Mouse (Mus musculus) hindbrain, embryonic 12.5 days (tissue): Measurements from ENCODE around the gene Ucp1. TPM values are rescaled to one million over a fixed set of nuclear protein-coding genes. Genes with fewer than 3 reads are reported as not detected.
"Not testable (repeated sequence)": the region's sequence is repeated elsewhere in the genome, so short reads cannot be mapped to it uniquely, and the experiment has no call there.

Experiments
- ATAC-seq: fragments of 200-750 bp; cut with Nextera tagmentation; 2 replicates; pipeline ENCODE4 v1.8.0; 2017; ENCODE audit warnings: moderate TSS enrichment; ENCODE audit not compliant: low FRiP score
- H3K27ac ChIP-seq: fragments of 300-500 bp; sonication (generic); 2 replicates; pipeline ENCODE4 v1.5.1; 2016; ENCODE audit warnings: mild to moderate bottlenecking
- H3K27me3 ChIP-seq: fragments of 300-500 bp; sonication (generic); 2 replicates; pipeline ENCODE4 v1.6.1; 2016; ENCODE audit warnings: mild to moderate bottlenecking
- H3K36me3 ChIP-seq: fragments of 300-500 bp; sonication (generic); 2 replicates; pipeline ENCODE4 v1.6.1; 2016; ENCODE audit warnings: mild to moderate bottlenecking
- H3K4me1 ChIP-seq: fragments of 300-500 bp; sonication (generic); 2 replicates; pipeline ENCODE4 v1.6.1; 2016
- H3K4me2 ChIP-seq: fragments of 300-500 bp; sonication (generic); replicated peaks from 2 replicates; pipeline ENCODE4 v1.6.1; 2016; ENCODE audit warnings: mild to moderate bottlenecking
- H3K4me3 ChIP-seq: fragments of 300-500 bp; sonication (generic); 2 replicates; pipeline ENCODE4 v1.5.1; 2016; ENCODE audit warnings: mild to moderate bottlenecking
- H3K9ac ChIP-seq: fragments of 300-500 bp; sonication (generic); 2 replicates; pipeline ENCODE4 v1.6.1; 2016; ENCODE audit warnings: mild to moderate bottlenecking, moderate library complexity
- H3K9me3 ChIP-seq: fragments of 300-500 bp; sonication (generic); replicated peaks from 2 replicates; pipeline ENCODE4 v1.6.1; 2016; ENCODE audit warnings: mild to moderate bottlenecking
- WGBS: fragments of 180-500 bp; shearing (Covaris S2); methylation state at CpG from one replicate; pipeline ENCODE4 v1.1.7; 2016; 5-methylcytosine and 5-hydroxymethylcytosine counted together
- polyA plus RNA-seq: library from polyadenylated mRNA; unstranded; fragments of >200 nt; fragmentation: Nextera tagmentation; extraction: Ambion mirVana; gene quantifications from 2 replicates; pipeline ENCODE4 v1.2.1, GENCODE M21; 2016

The Ucp1 gene
- polyA plus RNA-seq, 1 experiment from 2014 or later: 0.13 TPM

- Histone ChIP-seq H3K4me1 (no peaks in the 10 kb centered on the region), H3K9me3 (no peaks in the 10 kb centered on the region), H3K9ac (no peak overlapping the region), H3K27me3 (no peaks in the 10 kb centered on the region), H3K4me2 (no peak overlapping the region), H3K36me3 (no peaks in the 10 kb centered on the region), H3K4me3 (no peak overlapping the region), H3K27ac (no peak overlapping the region)
- WGBS: 75% methylated on average over 4 of the region's 4 CpGs
- no peak for ATAC-seq
These were observed 7.2 kb downstream of the Ucp1 start for GRCm38 (mm10) chr8:83297375-83297774.

- Histone ChIP-seq H3K9ac (no peak overlapping the region), H3K4me3 (no peak overlapping the region), H3K4me2 (no peak overlapping the region), H3K27ac (no peak overlapping the region), H3K9me3 (no peaks in the 10 kb centered on the region), H3K36me3 (no peaks in the 10 kb centered on the region), H3K27me3 (no peaks in the 10 kb centered on the region), H3K4me1 (no peaks in the 10 kb centered on the region)
- WGBS: 81% methylated on average over 1 of the region's 1 CpGs
- ATAC-seq: no peak
These were observed 10.0 kb downstream of the Ucp1 start for GRCm38 (mm10) chr8:83300135-83300534.

- H3K27me3 ChIP-seq: no peaks in the 10 kb centered on the region
- no peak overlapping the region for H3K4me2 ChIP-seq
- H3K27ac ChIP-seq: no peak overlapping the region
- 92% methylated on average over 1 of the region's 1 CpGs for WGBS
- ATAC-seq: no peak
- H3K9me3 ChIP-seq: no peaks in the 10 kb centered on the region
- H3K4me3 ChIP-seq: no peak overlapping the region
- H3K9ac ChIP-seq: no peak overlapping the region
- no peaks in the 10 kb centered on the region for H3K4me1 ChIP-seq
- no peaks in the 10 kb centered on the region for H3K36me3 ChIP-seq
These were observed 14.8 kb downstream of the Ucp1 start for GRCm38 (mm10) chr8:83304946-83305345.

- H3K4me3 ChIP-seq: no peak overlapping the region
- 88% methylated on average over 6 of the region's 6 CpGs for WGBS
- no peak overlapping the region for H3K4me2 ChIP-seq
- H3K4me1 ChIP-seq: no peaks in the 10 kb centered on the region
- no peaks in the 10 kb centered on the region for H3K9me3 ChIP-seq
- H3K9ac ChIP-seq: no peak overlapping the region
- no peaks in the 10 kb centered on the region for H3K27me3 ChIP-seq
- ATAC-seq: no peak
- H3K36me3 ChIP-seq: peaks cover 10% of the 10 kb centered on the region
- H3K27ac ChIP-seq: no peak overlapping the region
These were observed 19.7 kb downstream of the Ucp1 start for GRCm38 (mm10) chr8:83309836-83310235.

- H3K9me3 ChIP-seq, H3K4me2 ChIP-seq, H3K9ac ChIP-seq, H3K27ac ChIP-seq, H3K4me3 ChIP-seq, H3K27me3 ChIP-seq, ATAC-seq, H3K4me1 ChIP-seq: not testable (repeated sequence)
- WGBS: 79% methylated on average over 4 of the region's 4 CpGs
- H3K36me3 ChIP-seq: peaks cover 47% of the 10 kb centered on the region
These were observed 24.9 kb downstream of the Ucp1 start for GRCm38 (mm10) chr8:83315084-83315483.

GRCm38 (mm10) chr8:83315691-83316090, 25.5 kb downstream of the Ucp1 start:
- no peak for ATAC-seq
- peaks cover 52% of the 10 kb centered on the region for H3K36me3 ChIP-seq
- 57% methylated on average over 2 of the region's 2 CpGs for WGBS

GRCm38 (mm10) chr8:83320543-83320942, 30.4 kb downstream of the Ucp1 start:
- Histone ChIP-seq H3K4me1 (no peaks in the 10 kb centered on the region), H3K27ac (no peak overlapping the region; the same call in 1 of the 2 replicates), H3K4me3 (no peak overlapping the region), H3K9me3 (no peaks in the 10 kb centered on the region), H3K9ac (no peak overlapping the region), H3K36me3 (peaks cover 70% of the 10 kb centered on the region), H3K4me2 (no peak overlapping the region), H3K27me3 (no peaks in the 10 kb centered on the region)
- WGBS: 57% methylated on average over 3 of the region's 3 CpGs
- no peak for ATAC-seq

More at GRCm38 (mm10) chr8:83315691-83316090, 25.5 kb downstream of the Ucp1 start:
- Histone ChIP-seq H3K27me3 (no peaks in the 10 kb centered on the region), H3K4me1 (no peaks in the 10 kb centered on the region), H3K27ac (no peak overlapping the region), H3K9me3 (no peaks in the 10 kb centered on the region), H3K4me3 (no peak overlapping the region), H3K9ac (no peak overlapping the region), H3K4me2 (no peak overlapping the region)

GRCm38 (mm10) chr8:83322374-83322773, 32.2 kb downstream of the Ucp1 start:
- Histone ChIP-seq H3K9me3 (no peaks in the 10 kb centered on the region), H3K4me3 (no peak overlapping the region), H3K27ac (no peak overlapping the region), H3K4me1 (no peaks in the 10 kb centered on the region), H3K36me3 (peaks cover 61% of the 10 kb centered on the region), H3K27me3 (no peaks in the 10 kb centered on the region), H3K9ac (no peak overlapping the region), H3K4me2 (no peak overlapping the region)
- no peak for ATAC-seq
- 85% methylated on average over 6 of the region's 6 CpGs for WGBS

GRCm38 (mm10) chr8:83323056-83323455, 32.9 kb downstream of the Ucp1 start:
- Histone ChIP-seq H3K9me3 (no peaks in the 10 kb centered on the region), H3K4me1 (no peaks in the 10 kb centered on the region), H3K4me2 (no peak overlapping the region), H3K27ac (no peak overlapping the region), H3K36me3 (peaks cover 62% of the 10 kb centered on the region), H3K27me3 (no peaks in the 10 kb centered on the region), H3K9ac (no peak overlapping the region), H3K4me3 (no peak overlapping the region)
- ATAC-seq: no peak
- 89% methylated on average over 2 of the region's 2 CpGs for WGBS

- H3K4me2 ChIP-seq: no peak overlapping the region
- H3K9me3 ChIP-seq: no peaks in the 10 kb centered on the region
- 95% methylated on average over 5 of the region's 5 CpGs for WGBS
- no peak for ATAC-seq
- no peak overlapping the region for H3K4me3 ChIP-seq
- H3K27ac ChIP-seq: no peak overlapping the region
- peaks cover 31% of the 10 kb centered on the region for H3K36me3 ChIP-seq
- no peaks in the 10 kb centered on the region for H3K27me3 ChIP-seq
- H3K4me1 ChIP-seq: no peaks in the 10 kb centered on the region
- H3K9ac ChIP-seq: no peak overlapping the region
These were observed 37.7 kb downstream of the Ucp1 start for GRCm38 (mm10) chr8:83327889-83328288.

GRCm38 (mm10) chr8:83331567-83331898, 41.4 kb downstream of the Ucp1 start:
- ATAC-seq: no peak
- Histone ChIP-seq H3K4me3 (peak overlapping the region; percentile 86), H3K9ac (peak overlapping the region; percentile 87), H3K4me1 (no peaks in the 10 kb centered on the region), H3K9me3 (no peaks in the 10 kb centered on the region), H3K4me2 (peak overlapping the region; percentile 75), H3K27ac (peak overlapping the region; percentile 85), H3K36me3 (peaks cover 20% of the 10 kb centered on the region), H3K27me3 (no peaks in the 10 kb centered on the region)
- 7% methylated on average over 7 of the region's 7 CpGs for WGBS

- Histone ChIP-seq H3K4me1 (no peaks in the 10 kb centered on the region), H3K36me3 (peaks cover 16% of the 10 kb centered on the region), H3K27me3 (no peaks in the 10 kb centered on the region), H3K9ac (peak within 1 kb of the TSS; percentile 87), H3K4me3 (peak within 1 kb of the TSS; percentile 86), H3K4me2 (peak within 1 kb of the TSS; percentile 75), H3K9me3 (no peaks in the 10 kb centered on the region), H3K27ac (peak within 1 kb of the TSS; percentile 85)
- peak; percentile 99 for ATAC-seq
- under 1% methylated on average over 72 of the region's 85 CpGs for WGBS
These were observed 41.9 kb downstream of the Ucp1 start, which contains the start of gene Elmod2 for GRCm38 (mm10) chr8:83331899-83332697. Gene Elmod2 (minus strand): TSS chr8:83332486.

- Histone ChIP-seq H3K4me1 (no peaks in the 10 kb centered on the region), H3K36me3 (peaks cover 8% of the 10 kb centered on the region), H3K27ac (no peak overlapping the region), H3K4me2 (peak overlapping the region; percentile 75), H3K4me3 (peak overlapping the region; percentile 86), H3K9me3 (no peaks in the 10 kb centered on the region), H3K9ac (no peak overlapping the region), H3K27me3 (no peaks in the 10 kb centered on the region)
- ATAC-seq: peak; percentile 18; the same call in 1 of the 2 replicates
- whole genome bisulfite sequencing: 11% methylated on average over 7 of the region's 7 CpGs
These were observed 42.7 kb downstream of the Ucp1 start for GRCm38 (mm10) chr8:83332864-83333263.
